18 mouse cellular contexts compared by ENCODE assay signal in genomic region chr5:102889163-102889488, GRCm38 (mm10).
"Had no signal": no experiment of that assay in that cellular context is flagged by ENCODE, and none has a peak within 500 bp of the region (broad histone marks: within the 10 kb centered on the region; RNA-seq: fewer than 3 reads in every experiment).

No protein-coding gene starts in this region.

- H3K4me3 ChIP-seq: limb, embryonic 12.5 days; limb, embryonic 15.5 days; stomach, embryonic 15.5 days had no signal

- H3K9ac ChIP-seq: limb, embryonic 12.5 days; limb, embryonic 15.5 days; liver, embryonic 14.5 days; liver, postnatal 0 days; lung, embryonic 14.5 days; stomach, embryonic 15.5 days had no signal

- H3K27ac ChIP-seq: limb, embryonic 12.5 days; limb, embryonic 15.5 days; liver, embryonic 14.5 days; macrophage; stomach, embryonic 15.5 days had no signal

- H3K4me1 ChIP-seq: limb, embryonic 12.5 days; limb, embryonic 15.5 days; stomach, embryonic 15.5 days had no signal

- ATAC-seq: liver, postnatal 0 days; lung, postnatal 0 days had no signal

- H3K4me2 ChIP-seq: limb, embryonic 12.5 days; limb, embryonic 15.5 days; liver, embryonic 11.5 days; lung, embryonic 14.5 days; stomach, embryonic 15.5 days had no signal

- H3K27me3 ChIP-seq: limb, embryonic 12.5 days; limb, embryonic 15.5 days; stomach, embryonic 15.5 days had no signal

- DNase-seq: kidney, adult 11 months; kidney, adult 9 months; kidney, postnatal 14 days; kidney, postnatal 4 days; left cerebral cortex, postnatal 4 days; liver, postnatal 0 days; lung, embryonic 14.5 days; retina, postnatal 1 day; right cerebral cortex, postnatal 25 days; spleen, adult 18-20 months; thymus, postnatal 25 days had no signal

- H3K9me3 ChIP-seq: limb, embryonic 12.5 days; limb, embryonic 15.5 days; stomach, embryonic 15.5 days had no signal
